Mouse (Mus musculus): ENCODE results near the gene Tesk1. TPM values are rescaled to one million over a fixed set of nuclear protein-coding genes. Genes with fewer than 3 reads are reported as not detected.
A peak's percentile ranks its signal among the peaks of the same experiment; 100 is the strongest.

Tesk1 gene
- 4.8 and 7.7 TPM in 2 replicates for polyA plus RNA-seq (2015; fragmentation: Nextera tagmentation; extraction: Ambion mirVana)

- H3K4me1 ChIP-seq = peaks cover 17% of the 10 kb centered on the region
- H3K36me3 ChIP-seq = peaks cover 17% of the 10 kb centered on the region
- H3K4me2 ChIP-seq = peak within 1 kb of the TSS; percentile 89
- H3K4me3 ChIP-seq = peak within 1 kb of the TSS; percentile 97
- peak within 1 kb of the TSS; percentile 99 for H3K9ac ChIP-seq
- no peaks in the 10 kb centered on the region for H3K9me3 ChIP-seq
- WGBS = 17% methylated on average over 4 of the region's 4 CpGs
- H3K27me3 ChIP-seq = no peaks in the 10 kb centered on the region
- no peak for ATAC-seq (ENCODE audit: insufficient number of reproducible peaks, low FRiP score, low TSS enrichment, low read depth)
- H3K27ac ChIP-seq = peak within 1 kb of the TSS; percentile 93
These were observed at the start of gene Tesk1 for GRCm38 (mm10) chr4:43441639-43442038. TSS of gene Tesk1 (plus strand) at chr4:43441939.

DNA sequence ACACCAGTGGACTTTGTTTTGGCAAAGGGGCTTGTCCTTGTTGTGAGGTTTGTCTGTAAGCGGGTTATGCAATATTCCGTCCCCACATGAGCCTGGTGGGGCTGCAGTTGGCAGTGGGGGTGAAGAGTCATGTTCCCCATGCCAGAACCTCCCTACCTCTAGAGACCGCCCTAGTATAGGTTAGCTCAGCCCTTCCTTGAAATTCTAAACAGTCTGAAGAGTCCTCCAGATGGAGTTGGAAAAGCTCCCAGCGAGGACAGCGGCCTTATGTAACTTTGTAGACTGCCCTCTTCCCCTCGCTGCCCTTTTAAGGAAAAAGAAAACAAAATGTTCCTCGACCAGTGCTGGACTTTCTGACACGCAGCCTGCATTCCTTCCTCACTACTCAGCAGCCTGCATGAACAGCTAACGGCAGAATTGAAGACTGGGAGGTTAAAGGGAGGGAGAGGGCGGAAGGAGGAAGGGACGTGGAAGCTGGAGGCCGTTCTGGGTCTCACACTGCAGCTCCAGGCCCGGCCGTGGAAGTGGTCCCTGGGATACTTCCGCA lies 47.3 kb upstream of the Tesk1 start:
- Histone ChIP-seq H3K9ac (no peak overlapping the region), H3K4me2 (no peak overlapping the region), H3K9me3 (no peaks in the 10 kb centered on the region), H3K4me3 (no peak overlapping the region), H3K27ac (peak overlapping the region; percentile 87), H3K27me3 (no peaks in the 10 kb centered on the region), H3K4me1 (peaks cover 38% of the 10 kb centered on the region), H3K36me3 (peaks cover 3% of the 10 kb centered on the region; the same call in 1 of the 2 replicates)
- peak; percentile 68; the same call in 1 of the 2 replicates for ATAC-seq (ENCODE audit: insufficient number of reproducible peaks, low FRiP score, low TSS enrichment, low read depth)
- WGBS = 34% methylated on average over 15 of the region's 15 CpGs

- Histone ChIP-seq H3K27ac (peak overlapping the region; percentile 87), H3K36me3 (peaks cover 1% of the 10 kb centered on the region; the same call in 1 of the 2 replicates), H3K9me3 (no peaks in the 10 kb centered on the region), H3K4me3 (no peak overlapping the region), H3K4me1 (peaks cover 45% of the 10 kb centered on the region), H3K27me3 (no peaks in the 10 kb centered on the region), H3K4me2 (no peak overlapping the region), H3K9ac (no peak overlapping the region)
- no peak for ATAC-seq (ENCODE audit: insufficient number of reproducible peaks, low FRiP score, low TSS enrichment, low read depth)
- WGBS = 80% methylated on average over 5 of the region's 5 CpGs
These were observed 46.6 kb upstream of the Tesk1 start for GRCm38 (mm10) chr4:43395147-43395546.

- Histone ChIP-seq H3K4me3 (no peak overlapping the region), H3K36me3 (no peaks in the 10 kb centered on the region), H3K27ac (no peak overlapping the region), H3K9me3 (no peaks in the 10 kb centered on the region), H3K27me3 (no peaks in the 10 kb centered on the region), H3K4me1 (peaks cover 52% of the 10 kb centered on the region), H3K4me2 (no peak overlapping the region), H3K9ac (no peak overlapping the region)
- WGBS = 60% methylated on average over 9 of the region's 9 CpGs
- ATAC-seq (ENCODE audit: insufficient number of reproducible peaks, low FRiP score, low TSS enrichment, low read depth) = no peak
These were observed 45.9 kb upstream of the Tesk1 start for GRCm38 (mm10) chr4:43395836-43396235.

GRCm38 (mm10) chr4:43396381-43396780 lies 45.4 kb upstream of the Tesk1 start:
- no peak overlapping the region for H3K4me3 ChIP-seq
- peaks cover 57% of the 10 kb centered on the region for H3K4me1 ChIP-seq
- H3K9me3 ChIP-seq = no peaks in the 10 kb centered on the region
- H3K27ac ChIP-seq = no peak overlapping the region
- 67% methylated on average over 5 of the region's 5 CpGs for WGBS
- no peak overlapping the region for H3K4me2 ChIP-seq
- no peaks in the 10 kb centered on the region for H3K27me3 ChIP-seq
- no peak overlapping the region for H3K9ac ChIP-seq
- H3K36me3 ChIP-seq = no peaks in the 10 kb centered on the region
- ATAC-seq (ENCODE audit: insufficient number of reproducible peaks, low FRiP score, low TSS enrichment, low read depth) = no peak

- Histone ChIP-seq H3K4me3 (no peak overlapping the region), H3K36me3 (no peaks in the 10 kb centered on the region), H3K9me3 (no peaks in the 10 kb centered on the region), H3K27me3 (no peaks in the 10 kb centered on the region), H3K27ac (peak overlapping the region; percentile 38; the same call in 1 of the 2 replicates), H3K4me2 (no peak overlapping the region), H3K9ac (no peak overlapping the region), H3K4me1 (peaks cover 68% of the 10 kb centered on the region)
- 61% methylated on average over 4 of the region's 4 CpGs for WGBS
- ATAC-seq (ENCODE audit: insufficient number of reproducible peaks, low FRiP score, low TSS enrichment, low read depth) = no peak
These were observed 43.7 kb upstream of the Tesk1 start for GRCm38 (mm10) chr4:43398014-43398413.

DNA sequence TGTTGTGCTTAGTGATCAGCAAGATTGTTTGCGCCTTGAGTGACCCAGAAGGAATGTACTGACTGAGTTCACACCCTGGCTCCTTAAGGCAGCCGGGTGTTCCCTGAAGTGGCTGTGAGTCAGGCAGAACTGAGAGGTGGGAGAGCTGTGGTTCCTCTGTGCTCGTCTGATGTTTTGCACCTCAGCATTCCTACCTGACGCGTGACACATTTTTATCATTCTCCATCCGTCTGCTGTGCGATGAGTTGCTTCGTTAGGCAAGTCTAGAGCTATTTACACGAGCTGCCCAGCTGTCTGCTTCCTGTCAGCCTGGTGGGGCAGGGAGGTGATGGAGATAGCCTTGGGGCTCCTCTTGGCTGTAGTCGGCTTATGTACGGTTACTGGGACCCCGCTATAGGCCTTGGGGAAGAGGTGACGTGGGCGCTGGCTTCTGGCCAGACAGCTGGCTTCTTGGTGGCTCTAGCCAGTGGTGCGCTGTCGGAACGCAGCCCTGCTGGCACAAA lies 42.9 kb upstream of the Tesk1 start:
- peak overlapping the region; percentile 17 for H3K4me2 ChIP-seq
- H3K4me1 ChIP-seq = peaks cover 67% of the 10 kb centered on the region
- H3K27ac ChIP-seq = peak overlapping the region; percentile 65
- no peaks in the 10 kb centered on the region for H3K9me3 ChIP-seq
- WGBS = 27% methylated on average over 17 of the region's 17 CpGs
- H3K9ac ChIP-seq = no peak overlapping the region
- H3K27me3 ChIP-seq = no peaks in the 10 kb centered on the region
- peak; percentile 55; the same call in 1 of the 2 replicates for ATAC-seq (ENCODE audit: insufficient number of reproducible peaks, low FRiP score, low TSS enrichment, low read depth)
- H3K4me3 ChIP-seq = no peak overlapping the region
- H3K36me3 ChIP-seq = no peaks in the 10 kb centered on the region

- WGBS = 64% methylated on average over 31 of the region's 31 CpGs
- peaks cover 61% of the 10 kb centered on the region for H3K4me1 ChIP-seq
- H3K36me3 ChIP-seq = no peaks in the 10 kb centered on the region
- no peaks in the 10 kb centered on the region for H3K9me3 ChIP-seq
- peak overlapping the region; percentile 17; the same call in 1 of the 2 replicates for H3K4me2 ChIP-seq
- peak overlapping the region; percentile 65 for H3K27ac ChIP-seq
- H3K27me3 ChIP-seq = no peaks in the 10 kb centered on the region
- H3K4me3 ChIP-seq = no peak overlapping the region
- no peak for ATAC-seq (ENCODE audit: insufficient number of reproducible peaks, low FRiP score, low TSS enrichment, low read depth)
- no peak overlapping the region for H3K9ac ChIP-seq
These were observed 42.2 kb upstream of the Tesk1 start for GRCm38 (mm10) chr4:43399391-43400131.

DNA sequence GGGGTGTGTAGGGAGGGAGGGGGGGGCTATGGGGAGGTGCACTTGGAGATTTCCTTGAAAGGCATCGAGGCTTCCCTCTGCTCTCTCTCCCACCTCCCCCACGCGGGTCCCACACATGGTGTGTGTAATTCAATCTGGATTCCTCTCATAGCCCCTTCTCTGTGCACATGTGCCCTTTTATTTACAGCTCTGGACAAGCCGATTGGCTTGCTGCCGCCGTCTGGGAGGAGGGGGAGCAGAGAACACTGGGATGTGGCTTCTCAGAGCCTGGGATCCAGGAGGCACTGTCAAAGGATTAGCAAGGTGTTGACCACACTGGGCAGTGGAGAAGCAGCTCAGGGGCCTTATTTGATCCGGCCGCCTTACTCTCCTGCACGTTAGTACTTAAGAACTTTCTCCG lies 40.8 kb upstream of the Tesk1 start:
- Histone ChIP-seq H3K9ac (no peak overlapping the region), H3K4me1 (peaks cover 62% of the 10 kb centered on the region), H3K27me3 (no peaks in the 10 kb centered on the region), H3K4me2 (no peak overlapping the region), H3K36me3 (no peaks in the 10 kb centered on the region), H3K27ac (no peak overlapping the region), H3K9me3 (no peaks in the 10 kb centered on the region), H3K4me3 (no peak overlapping the region)
- peak; percentile 56; the same call in 1 of the 2 replicates for ATAC-seq (ENCODE audit: insufficient number of reproducible peaks, low FRiP score, low TSS enrichment, low read depth)
- 28% methylated on average over 10 of the region's 10 CpGs for WGBS

- no peak overlapping the region for H3K9ac ChIP-seq
- H3K36me3 ChIP-seq = no peaks in the 10 kb centered on the region
- no peaks in the 10 kb centered on the region for H3K9me3 ChIP-seq
- H3K4me2 ChIP-seq = no peak overlapping the region
- no peaks in the 10 kb centered on the region for H3K27me3 ChIP-seq
- H3K4me1 ChIP-seq = peaks cover 67% of the 10 kb centered on the region
- no peak overlapping the region for H3K4me3 ChIP-seq
- WGBS = 82% methylated on average over 10 of the region's 10 CpGs
- no peak overlapping the region; the same call in 1 of the 2 replicates for H3K27ac ChIP-seq
- no peak for ATAC-seq (ENCODE audit: insufficient number of reproducible peaks, low FRiP score, low TSS enrichment, low read depth)
These were observed 40.3 kb upstream of the Tesk1 start for GRCm38 (mm10) chr4:43401486-43401885.

DNA sequence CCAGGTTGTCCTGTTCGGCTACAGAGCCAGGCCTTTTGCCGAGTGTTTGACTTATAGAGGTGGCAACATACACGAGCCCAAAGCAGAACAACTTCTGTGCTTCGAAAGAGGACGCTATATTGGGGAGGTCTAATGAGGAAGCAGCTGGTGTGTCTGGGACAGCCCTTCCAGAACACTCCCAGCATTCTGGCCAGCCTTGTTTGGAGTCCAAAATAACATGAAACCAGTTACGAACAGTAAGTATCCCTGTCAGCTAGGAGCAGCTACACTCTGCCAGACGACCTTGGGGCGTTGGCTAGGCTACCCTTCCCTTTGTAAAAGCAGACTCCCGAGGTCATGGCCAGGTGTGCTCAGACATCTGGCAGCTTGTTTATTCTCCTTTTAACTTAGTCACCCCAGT lies 39.5 kb upstream of the Tesk1 start:
- Histone ChIP-seq H3K36me3 (no peaks in the 10 kb centered on the region), H3K4me3 (no peak overlapping the region), H3K4me2 (no peak overlapping the region), H3K9ac (no peak overlapping the region), H3K9me3 (no peaks in the 10 kb centered on the region), H3K4me1 (peaks cover 66% of the 10 kb centered on the region), H3K27ac (0 out of 2 replicates have a peak overlapping the region, but pooled peaks have one; percentile 33), H3K27me3 (no peaks in the 10 kb centered on the region)
- 53% methylated on average over 9 of the region's 9 CpGs for WGBS
- ATAC-seq (ENCODE audit: insufficient number of reproducible peaks, low FRiP score, low TSS enrichment, low read depth) = no peak

DNA sequence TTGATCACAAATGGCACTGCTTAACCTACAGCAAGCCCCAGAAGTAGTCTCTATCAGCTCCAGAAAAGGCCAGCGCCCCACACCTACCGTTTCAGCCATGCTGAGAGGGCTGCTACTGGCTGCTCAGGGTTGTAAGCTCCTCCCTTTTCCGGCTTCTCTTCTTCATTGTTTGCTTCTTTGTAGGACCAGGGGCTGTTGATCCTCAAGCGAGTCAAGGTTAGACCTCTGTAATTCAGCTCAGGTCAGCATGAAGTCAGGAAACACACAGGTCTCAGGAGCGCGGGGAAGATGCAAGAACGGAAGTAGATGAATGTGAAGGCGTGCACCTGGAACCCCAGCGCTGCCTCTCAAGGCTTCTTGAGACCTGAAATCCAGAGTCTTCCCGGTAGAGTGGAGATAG lies 37.0 kb upstream of the Tesk1 start:
- no peak for ATAC-seq (ENCODE audit: insufficient number of reproducible peaks, low FRiP score, low TSS enrichment, low read depth)
- Histone ChIP-seq H3K9ac (no peak overlapping the region), H3K36me3 (0 out of 2 replicates have a peak, but pooled peaks cover 2% of the 10 kb centered on the region), H3K27ac (no peak overlapping the region), H3K4me2 (no peak overlapping the region), H3K4me3 (no peak overlapping the region), H3K27me3 (no peaks in the 10 kb centered on the region), H3K4me1 (peaks cover 59% of the 10 kb centered on the region), H3K9me3 (no peaks in the 10 kb centered on the region)
- 94% methylated on average over 10 of the region's 10 CpGs for WGBS
